Mouse (Mus musculus) central nervous system, embryonic 11.5 days (tissue): ENCODE results near the gene Noct. TPM values are rescaled to one million over a fixed set of nuclear protein-coding genes. Genes with fewer than 3 reads are reported as not detected.

Experiments used
- polyA plus RNA-seq: library from polyadenylated mRNA; depleted of rRNA; stranded (reverse); fragments of >200 nt; gene quantifications from 2 replicates; pipeline ENCODE4 v1.2.3, GENCODE M21; 2012; rRNA removed

The Noct gene
- polyA plus RNA-seq: 10.9 and 14.1 TPM in 2 replicates

DNA sequence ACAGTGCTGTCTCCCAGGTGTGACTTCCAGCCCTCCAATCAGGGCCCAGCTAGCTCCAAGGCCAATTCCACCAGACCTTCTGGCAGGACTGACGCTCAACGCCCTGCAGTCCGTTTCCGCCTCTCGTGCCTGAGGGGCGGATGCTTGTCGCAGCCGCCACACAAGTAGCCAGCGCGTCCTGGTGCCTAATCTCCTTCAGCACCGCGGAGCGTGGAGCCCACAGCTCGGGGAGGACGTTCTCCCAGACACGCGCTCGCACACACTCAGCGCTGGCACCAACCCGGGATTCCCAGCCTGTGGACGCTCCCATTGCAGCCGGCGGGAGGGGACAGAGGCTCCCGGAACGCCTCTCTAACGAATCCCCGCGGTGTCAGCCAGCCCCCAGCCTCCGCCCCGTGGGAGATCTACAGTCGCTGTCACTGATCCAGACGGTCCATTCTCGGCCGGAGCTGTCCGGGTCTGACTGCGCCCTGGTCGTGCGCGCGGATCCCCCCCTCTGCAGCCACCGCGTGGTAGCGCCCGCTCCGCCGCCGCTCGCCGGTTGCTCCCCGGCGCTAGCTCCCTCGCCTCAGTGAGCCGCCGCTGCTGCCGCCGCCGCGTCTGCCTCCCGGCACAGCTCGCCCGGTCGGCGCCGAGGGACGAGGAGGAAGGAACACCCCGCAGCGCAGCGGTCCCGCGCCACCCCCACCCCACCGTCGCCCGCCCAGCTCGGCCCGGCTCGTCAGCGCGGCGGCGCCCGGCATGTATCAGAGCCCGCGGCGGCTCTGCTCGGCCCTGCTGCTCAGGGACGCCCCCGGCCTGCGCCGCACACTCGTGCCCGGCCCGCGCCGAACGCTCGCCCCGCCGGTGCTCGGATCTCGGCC is at the start of gene Noct:
Noct (plus strand) TSS at position 85 of the 863 bp plus-strand sequence.

Other genes with a start within 250 kb of the Noct start
- gene Elf2, start 116.2 kb downstream of the Noct start, polyA plus RNA-seq: 57.3 and 64.5 TPM in 2 replicates
- 6.2 and 11.1 TPM in 2 replicates for gene Mgarp, start 172.3 kb downstream of the Noct start, polyA plus RNA-seq
- gene Ndufc1, start 184.5 kb downstream of the Noct start, polyA plus RNA-seq: 138 and 321 TPM in 2 replicates
- gene Naa15, start 190.7 kb downstream of the Noct start, polyA plus RNA-seq: 44.9 and 65.9 TPM in 2 replicates